Mouse (Mus musculus) hindbrain, postnatal 0 days (tissue): Measurements from ENCODE around the gene Prok2. TPM values are rescaled to one million over a fixed set of nuclear protein-coding genes. Genes with fewer than 3 reads are reported as not detected.
A peak's percentile ranks its signal among the peaks of the same experiment; 100 is the strongest.

Experiments
- ATAC-seq: fragments of 200-750 bp; cut with Nextera tagmentation; 2 replicates; pipeline ENCODE4 v1.8.0; 2017; ENCODE audit warnings: mild to moderate bottlenecking, moderate TSS enrichment, moderate library complexity
- DNase-seq: peaks from one replicate; pipeline ENCODE4 v3.0.0-alpha.2; 2015; ENCODE audit warnings: low spot score
- H3K27ac ChIP-seq: fragments of 300-500 bp; sonication (generic); 2 replicates; pipeline ENCODE4 v1.5.1; 2014; ENCODE audit warnings: mild to moderate bottlenecking
- H3K27me3 ChIP-seq: fragments of 300-500 bp; sonication (generic); 2 replicates; pipeline ENCODE4 v1.6.1; 2014; ENCODE audit warnings: low read length, mixed read lengths; ENCODE audit not compliant: insufficient read depth
- H3K36me3 ChIP-seq: fragments of 300-500 bp; sonication (generic); 2 replicates; pipeline ENCODE4 v1.6.1; 2014; ENCODE audit warnings: low read length, mixed read lengths; ENCODE audit not compliant: insufficient read depth
- H3K4me1 ChIP-seq: fragments of 300-500 bp; sonication (generic); 2 replicates; pipeline ENCODE4 v1.6.1; 2014; ENCODE audit warnings: antibody characterized with exemption, low read length, mixed read lengths; ENCODE audit not compliant: insufficient read depth
- H3K4me2 ChIP-seq: fragments of 300-500 bp; sonication (generic); 2 replicates; pipeline ENCODE4 v1.6.1; 2014; ENCODE audit warnings: low read depth, mild to moderate bottlenecking, low read length, moderate library complexity, mixed read lengths
- H3K4me3 ChIP-seq: fragments of 300-500 bp; sonication (generic); 2 replicates; pipeline ENCODE4 v1.5.1; 2014; ENCODE audit warnings: low read length
- H3K9ac ChIP-seq: fragments of 300-500 bp; sonication (generic); replicated peaks from 2 replicates; pipeline ENCODE4 v1.6.1; 2014; ENCODE audit warnings: mild to moderate bottlenecking, low read length, moderate library complexity, mixed read lengths
- H3K9me3 ChIP-seq: fragments of 300-500 bp; sonication (generic); 2 replicates; pipeline ENCODE4 v1.6.1; 2016; ENCODE audit warnings: low read length, mixed read lengths
- CTCF ChIP-seq: IDR thresholded peaks from 2 replicates; pipeline ENCODE4 v1.5.1; 2016; ENCODE audit warnings: antibody characterized with exemption, control low read depth, low read depth
- WGBS: fragments of 180-500 bp; shearing (Covaris S2); extraction: QIAGEN DNeasy Blood & Tissue Kit; methylation state at CpG from one replicate; pipeline ENCODE4 v1.1.7; 2014; 5-methylcytosine and 5-hydroxymethylcytosine counted together
- polyA plus RNA-seq: library from polyadenylated mRNA; unstranded; fragments of >200 nt; fragmentation: Nextera tagmentation; extraction: Ambion mirVana; gene quantifications from 2 replicates; pipeline ENCODE4 v1.2.1, GENCODE M21; 2015
- total RNA-seq: library from RNA; depleted of rRNA; stranded (reverse); fragments of >200 nt; gene quantifications from 2 replicates; pipeline ENCODE4 v1.2.3, GENCODE M21; 2014; rRNA removed

The Prok2 gene
- total RNA-seq (0.11 TPM in 1 of 2 replicates, not detected in the other), polyA plus RNA-seq (0.41 and 0.44 TPM in 2 replicates)

GRCm38 (mm10) chr6:99725971-99726561, at the start of gene Prok2:
Prok2 (minus strand) TSS chr6:99726392.
- WGBS = under 1% methylated on average over 48 of the region's 61 CpGs
- H3K27ac ChIP-seq = no peak within 1 kb of the TSS
- no peak for TF ChIP-seq CTCF
- peaks cover 9% of the 10 kb centered on the region; the same call in 1 of the 2 replicates for H3K4me1 ChIP-seq
- peak within 1 kb of the TSS; percentile 48 for H3K4me3 ChIP-seq
- DNase-seq = no peak
- H3K9me3 ChIP-seq = no peaks in the 10 kb centered on the region
- H3K9ac ChIP-seq = peak within 1 kb of the TSS; percentile 41
- peaks cover 31% of the 10 kb centered on the region for H3K27me3 ChIP-seq
- H3K4me2 ChIP-seq = peak within 1 kb of the TSS; percentile 96
- ATAC-seq = peak; percentile 45; the same call in 1 of the 2 replicates
- H3K36me3 ChIP-seq = no peaks in the 10 kb centered on the region

GRCm38 (mm10) chr6:99774680-99775079, 48.5 kb upstream of the Prok2 start:
- Histone ChIP-seq H3K9ac (no peak overlapping the region), H3K27ac (no peak overlapping the region), H3K4me3 (no peak overlapping the region), H3K4me2 (no peak overlapping the region), H3K36me3 (no peaks in the 10 kb centered on the region), H3K9me3 (no peaks in the 10 kb centered on the region), H3K4me1 (no peaks in the 10 kb centered on the region), H3K27me3 (no peaks in the 10 kb centered on the region)
- ATAC-seq (no peak), DNase-seq (no peak)
- TF ChIP-seq CTCF = no peak
- 73% methylated on average over 10 of the region's 10 CpGs for WGBS

GRCm38 (mm10) chr6:99768495-99768894, 42.3 kb upstream of the Prok2 start:
- ATAC-seq (no peak), DNase-seq (peak; percentile 10)
- Histone ChIP-seq H3K9ac (no peak overlapping the region), H3K4me3 (no peak overlapping the region), H3K9me3 (no peaks in the 10 kb centered on the region), H3K27me3 (no peaks in the 10 kb centered on the region), H3K4me1 (no peaks in the 10 kb centered on the region), H3K36me3 (no peaks in the 10 kb centered on the region), H3K4me2 (no peak overlapping the region), H3K27ac (no peak overlapping the region)
- no peak for TF ChIP-seq CTCF
- 21% methylated on average over 5 of the region's 5 CpGs for WGBS

GRCm38 (mm10) chr6:99764916-99765315, 38.7 kb upstream of the Prok2 start:
- no peak overlapping the region for H3K9ac ChIP-seq
- 85% methylated on average over 3 of the region's 3 CpGs for WGBS
- no peak for TF ChIP-seq CTCF
- H3K36me3 ChIP-seq = no peaks in the 10 kb centered on the region
- H3K27ac ChIP-seq = no peak overlapping the region
- no peaks in the 10 kb centered on the region for H3K27me3 ChIP-seq
- no peak for ATAC-seq
- H3K9me3 ChIP-seq = no peaks in the 10 kb centered on the region
- no peaks in the 10 kb centered on the region for H3K4me1 ChIP-seq
- no peak for DNase-seq
- H3K4me3 ChIP-seq = no peak overlapping the region
- H3K4me2 ChIP-seq = no peak overlapping the region

- ATAC-seq (no peak), DNase-seq (peak; percentile 25)
- no peaks in the 10 kb centered on the region for H3K36me3 ChIP-seq
- no peak overlapping the region for H3K27ac ChIP-seq
- WGBS = 47% methylated on average over 14 of the region's 14 CpGs
- H3K27me3 ChIP-seq = no peaks in the 10 kb centered on the region
- H3K9ac ChIP-seq = no peak overlapping the region
- H3K4me2 ChIP-seq = no peak overlapping the region
- no peak for TF ChIP-seq CTCF
- no peaks in the 10 kb centered on the region for H3K4me1 ChIP-seq
- no peaks in the 10 kb centered on the region for H3K9me3 ChIP-seq
- no peak overlapping the region for H3K4me3 ChIP-seq
These were observed 36.1 kb upstream of the Prok2 start for GRCm38 (mm10) chr6:99762069-99762985.

- Histone ChIP-seq H3K36me3 (no peaks in the 10 kb centered on the region), H3K4me1 (no peaks in the 10 kb centered on the region), H3K4me3 (no peak overlapping the region), H3K4me2 (no peak overlapping the region), H3K9me3 (no peaks in the 10 kb centered on the region), H3K27ac (no peak overlapping the region), H3K9ac (no peak overlapping the region), H3K27me3 (no peaks in the 10 kb centered on the region)
- ATAC-seq = no peak
- 90% methylated on average over 9 of the region's 9 CpGs for WGBS
- DNase-seq = no peak
- TF ChIP-seq CTCF = no peak
These were observed 29.9 kb upstream of the Prok2 start for GRCm38 (mm10) chr6:99756105-99756504.

- Histone ChIP-seq H3K9ac (no peak overlapping the region), H3K4me3 (no peak overlapping the region), H3K4me2 (no peak overlapping the region), H3K4me1 (no peaks in the 10 kb centered on the region), H3K9me3 (no peaks in the 10 kb centered on the region), H3K27ac (no peak overlapping the region), H3K36me3 (no peaks in the 10 kb centered on the region), H3K27me3 (no peaks in the 10 kb centered on the region)
- ATAC-seq (no peak), DNase-seq (peak; percentile 14)
- 47% methylated on average over 6 of the region's 6 CpGs for WGBS
- no peak for TF ChIP-seq CTCF
These were observed 25.1 kb upstream of the Prok2 start for GRCm38 (mm10) chr6:99751308-99751707.
